Mouse (Mus musculus): ENCODE measurements at regions not wholly inside any gene's neighbourhood (a gene's known extent, or its start where the extent isn't known, plus 50 kb on each side); places are given as distances from the start of the nearest gene placed in this dataset.

DNA sequence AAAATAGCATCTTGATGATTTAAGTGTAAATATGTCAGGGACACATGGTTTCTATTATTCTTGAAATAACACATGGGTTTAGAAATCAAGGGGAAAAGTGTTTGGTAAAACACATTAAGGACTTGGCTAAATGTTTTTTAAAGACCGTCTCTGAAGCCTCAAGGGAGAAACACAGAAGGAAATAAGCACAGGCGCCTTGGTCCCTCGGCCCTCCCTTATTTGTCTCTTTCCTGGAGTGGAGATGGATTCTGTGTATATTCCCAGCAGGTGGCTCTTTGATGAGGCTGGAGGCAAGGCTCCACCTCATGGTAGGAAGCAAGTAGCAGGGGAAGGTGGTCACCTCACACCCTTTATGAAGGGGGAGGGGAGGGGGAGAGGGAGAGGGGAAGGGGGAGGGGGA is 122.6 kb downstream of the Gas1 start:
- DNase-seq (no peak), ATAC-seq (ENCODE audit: low read depth) (no peak)
- H3K4me2 ChIP-seq = no peak overlapping the region
- H3K9me3 ChIP-seq (replicated peaks) = no peaks in the 10 kb centered on the region
- no peak overlapping the region for H3K9ac ChIP-seq
- no peak overlapping the region for H3K27ac ChIP-seq
- H3K36me3 ChIP-seq = no peaks in the 10 kb centered on the region
- no peaks in the 10 kb centered on the region for H3K4me1 ChIP-seq (replicated peaks)
- no peaks in the 10 kb centered on the region for H3K27me3 ChIP-seq
- 38% methylated on average over 3 of the region's 3 CpGs for WGBS (ENCODE audit: insufficient replicate concordance)
- no peak overlapping the region for H3K4me3 ChIP-seq (replicated peaks)

DNA sequence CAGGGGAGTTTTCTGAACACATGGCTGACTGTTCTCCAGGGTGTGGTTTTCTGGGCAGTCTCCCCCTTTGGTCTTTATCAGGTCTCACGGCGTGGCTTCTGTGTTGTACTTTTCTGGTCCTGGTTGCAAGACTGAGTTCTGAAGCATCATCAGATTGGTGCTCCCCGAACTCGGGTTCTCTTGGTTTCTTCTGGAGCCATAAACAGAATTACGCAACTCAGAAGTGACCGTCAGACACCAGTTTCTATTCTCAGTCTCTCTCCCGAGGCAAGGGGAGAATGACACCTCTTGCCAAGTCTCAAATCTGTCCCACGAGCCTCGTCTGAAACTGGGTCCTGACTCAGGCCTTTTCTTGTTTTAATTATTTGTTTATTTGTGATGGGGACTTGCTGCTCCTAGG is 123.1 kb downstream of the Gas1 start:
- Histone ChIP-seq H3K9me3 (replicated peaks) (no peaks in the 10 kb centered on the region), H3K4me2 (no peak overlapping the region), H3K36me3 (no peaks in the 10 kb centered on the region), H3K27me3 (no peaks in the 10 kb centered on the region), H3K4me1 (replicated peaks) (no peaks in the 10 kb centered on the region), H3K4me3 (replicated peaks) (no peak overlapping the region), H3K9ac (no peak overlapping the region), H3K27ac (no peak overlapping the region)
- WGBS (ENCODE audit: insufficient replicate concordance) = 47% methylated on average over 9 of the region's 9 CpGs
- DNase-seq (no peak), ATAC-seq (ENCODE audit: low read depth) (no peak)

DNA sequence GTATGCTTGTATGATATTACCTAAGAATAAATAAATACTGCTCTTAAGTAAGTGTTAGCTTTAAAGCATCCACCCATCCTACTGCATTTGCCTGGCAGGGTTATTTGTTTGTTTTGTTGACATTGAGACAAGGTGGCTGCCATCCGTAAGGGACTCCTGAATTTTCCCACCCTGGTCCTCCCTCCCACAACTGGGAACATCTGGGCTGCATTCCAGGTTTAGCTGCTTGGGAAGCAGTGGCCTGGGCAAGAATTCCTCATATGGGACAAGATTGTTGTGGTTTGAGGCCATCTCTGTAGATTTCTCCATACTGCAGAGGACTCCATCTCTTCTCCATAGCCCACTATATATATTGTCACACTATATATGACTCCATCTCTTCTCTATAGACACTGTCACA is 125.3 kb downstream of the Gas1 start:
- Histone ChIP-seq H3K9me3 (replicated peaks) (no peaks in the 10 kb centered on the region), H3K4me1 (replicated peaks) (no peaks in the 10 kb centered on the region), H3K4me3 (replicated peaks) (no peak overlapping the region), H3K9ac (no peak overlapping the region), H3K27me3 (no peaks in the 10 kb centered on the region), H3K36me3 (no peaks in the 10 kb centered on the region), H3K27ac (no peak overlapping the region), H3K4me2 (no peak overlapping the region)
- 50% methylated on average over 1 of the region's 1 CpGs for WGBS (ENCODE audit: insufficient replicate concordance)
- no peak for DNase-seq
- no peak for ATAC-seq (ENCODE audit: low read depth)

DNA sequence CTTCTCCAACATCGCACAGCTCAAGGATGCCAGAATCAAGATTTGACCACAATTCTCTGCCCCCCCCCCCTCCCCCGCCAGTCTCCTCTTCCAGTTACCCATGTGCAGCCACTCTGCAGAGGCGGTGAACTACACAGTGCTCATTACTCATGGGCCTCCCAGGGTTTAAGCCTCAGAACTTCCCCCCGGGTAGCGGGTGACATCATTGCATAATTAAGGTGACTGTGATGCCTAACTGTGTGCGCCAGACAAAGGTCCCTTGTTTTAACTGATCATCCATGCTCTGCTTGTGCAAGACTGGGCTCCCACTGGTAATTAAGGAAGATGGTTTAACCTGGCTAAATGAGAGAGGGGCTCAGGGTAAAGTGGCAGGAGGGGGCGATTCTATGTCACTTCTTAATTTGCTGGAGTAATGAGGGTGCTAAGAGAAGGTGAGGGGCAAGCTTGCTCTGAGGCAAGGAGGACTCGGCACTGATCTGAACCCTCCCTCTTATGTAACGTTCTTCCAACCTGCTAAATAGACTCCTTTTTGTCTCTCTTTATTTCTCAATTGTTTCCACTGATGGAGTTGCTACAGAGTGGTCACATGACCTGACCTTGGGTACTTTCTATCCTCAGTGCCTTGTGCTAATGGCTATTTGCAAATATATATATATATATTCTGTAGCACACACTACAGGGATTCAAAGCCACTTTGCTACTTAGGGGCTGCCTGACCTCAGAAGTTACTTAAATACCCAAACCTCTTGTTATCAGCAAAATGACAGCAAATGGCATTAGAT is 126.2 kb downstream of the Gas1 start:
- Histone ChIP-seq H3K4me1 (replicated peaks) (no peaks in the 10 kb centered on the region), H3K9ac (no peak overlapping the region), H3K9me3 (replicated peaks) (no peaks in the 10 kb centered on the region), H3K27me3 (no peaks in the 10 kb centered on the region), H3K36me3 (no peaks in the 10 kb centered on the region), H3K4me2 (no peak overlapping the region), H3K4me3 (replicated peaks) (no peak overlapping the region), H3K27ac (no peak overlapping the region)
- 60% methylated on average over 9 of the region's 9 CpGs for WGBS (ENCODE audit: insufficient replicate concordance)
- DNase-seq (no peak), ATAC-seq (ENCODE audit: low read depth) (no peak)

DNA sequence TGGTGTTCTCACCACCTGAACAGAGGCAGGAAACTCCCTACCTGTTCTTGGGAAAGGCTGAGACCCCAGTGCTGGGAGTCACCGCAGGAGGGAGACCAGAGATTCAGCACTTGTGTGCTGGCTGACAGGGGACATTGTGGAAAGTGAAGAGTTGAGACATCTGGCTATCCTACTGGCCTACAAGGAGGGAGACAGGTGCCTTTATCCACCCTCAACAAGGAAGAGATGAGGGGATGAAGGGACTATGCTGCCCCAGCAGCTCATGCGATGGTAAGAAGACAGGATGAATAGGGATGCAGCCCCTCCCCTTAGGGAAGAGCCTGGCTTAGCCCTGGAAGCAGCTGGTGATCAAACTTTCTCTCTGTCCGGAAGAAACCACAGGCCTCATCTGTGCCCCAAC is 127.5 kb downstream of the Gas1 start:
- Histone ChIP-seq H3K4me2 (no peak overlapping the region), H3K4me3 (replicated peaks) (no peak overlapping the region), H3K9me3 (replicated peaks) (no peaks in the 10 kb centered on the region), H3K4me1 (replicated peaks) (no peaks in the 10 kb centered on the region), H3K27ac (no peak overlapping the region), H3K36me3 (no peaks in the 10 kb centered on the region), H3K27me3 (no peaks in the 10 kb centered on the region), H3K9ac (no peak overlapping the region)
- DNase-seq (no peak), ATAC-seq (ENCODE audit: low read depth) (no peak)
- WGBS (ENCODE audit: insufficient replicate concordance) = 63% methylated on average over 3 of the region's 3 CpGs

DNA sequence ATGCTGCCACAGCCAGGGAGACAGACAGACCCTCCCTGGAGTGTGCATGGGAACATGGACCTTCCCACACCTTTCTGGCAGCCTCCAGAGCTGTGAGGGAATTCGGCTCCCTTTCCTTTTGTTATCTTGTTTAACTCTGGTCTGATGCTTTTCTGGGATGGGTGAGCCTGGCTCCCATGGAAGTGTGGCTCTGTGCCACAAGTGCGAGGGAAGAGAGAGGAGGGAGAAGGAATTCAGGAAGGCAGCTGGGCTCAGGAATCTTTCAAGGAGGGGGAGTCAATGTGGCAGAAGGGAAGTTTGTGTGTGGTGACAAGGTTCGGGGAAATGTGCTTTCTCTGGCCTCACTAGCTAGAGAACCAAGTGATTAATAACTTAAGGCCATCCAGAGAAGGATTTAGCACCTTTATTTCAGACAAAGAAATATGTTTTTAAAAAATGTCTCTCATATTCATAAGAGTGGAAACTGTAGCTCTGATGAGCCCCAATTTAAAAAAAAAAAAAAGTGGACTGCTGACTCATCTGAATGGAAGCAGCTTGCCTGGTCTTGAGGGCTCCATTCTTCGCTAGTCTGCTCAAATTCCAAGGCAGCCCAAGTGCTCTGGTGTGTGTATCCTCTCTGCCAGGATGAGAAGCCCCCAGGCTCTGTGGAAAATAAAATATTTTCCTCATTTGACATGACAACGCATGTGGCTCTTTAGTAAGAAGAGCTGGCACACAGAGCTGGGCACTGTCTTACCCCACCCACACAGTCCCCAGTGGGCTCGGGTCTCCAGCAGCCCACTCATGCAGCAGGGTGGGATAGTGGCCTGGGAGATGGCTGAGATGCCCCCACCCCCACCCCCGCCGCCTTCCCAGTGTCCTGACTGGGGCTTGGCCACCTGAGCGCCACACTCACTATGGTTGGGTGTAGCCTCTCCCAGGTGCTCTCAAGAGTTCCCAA is 129.1 kb downstream of the Gas1 start:
- 48% methylated on average over 9 of the region's 9 CpGs for WGBS (ENCODE audit: insufficient replicate concordance)
- ATAC-seq (ENCODE audit: low read depth) (no peak), DNase-seq (no peak)
- Histone ChIP-seq H3K4me3 (replicated peaks) (no peak overlapping the region), H3K36me3 (no peaks in the 10 kb centered on the region), H3K9me3 (replicated peaks) (no peaks in the 10 kb centered on the region), H3K4me2 (no peak overlapping the region), H3K27me3 (no peaks in the 10 kb centered on the region), H3K27ac (no peak overlapping the region), H3K9ac (no peak overlapping the region), H3K4me1 (replicated peaks) (no peaks in the 10 kb centered on the region)

DNA sequence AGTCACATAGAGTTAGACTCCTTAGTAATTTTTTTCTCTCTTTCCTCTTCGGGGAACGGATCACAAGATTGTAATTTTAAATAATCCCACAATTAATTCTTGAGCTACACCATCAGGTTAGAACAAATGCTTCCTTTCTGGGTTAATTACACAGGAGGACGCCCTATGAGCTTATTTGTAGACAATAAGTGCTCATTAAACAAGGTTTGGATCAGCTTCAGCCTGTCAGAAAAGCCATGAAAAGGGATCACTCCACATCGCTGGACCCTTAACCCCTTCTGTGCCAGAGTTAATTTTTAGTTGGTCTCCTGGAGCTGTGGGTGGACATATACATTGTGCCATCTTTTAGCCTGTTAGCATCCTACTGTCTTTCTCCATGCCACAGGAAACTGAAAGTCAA is 131.4 kb downstream of the Gas1 start:
- no peaks in the 10 kb centered on the region for H3K4me1 ChIP-seq (replicated peaks)
- H3K9ac ChIP-seq = no peak overlapping the region
- no peak for ATAC-seq (ENCODE audit: low read depth)
- no peaks in the 10 kb centered on the region for H3K36me3 ChIP-seq
- no peak for DNase-seq
- no peaks in the 10 kb centered on the region for H3K9me3 ChIP-seq (replicated peaks)
- H3K27ac ChIP-seq = no peak overlapping the region
- WGBS (ENCODE audit: insufficient replicate concordance) = 55% methylated on average over 4 of the region's 4 CpGs
- no peak overlapping the region for H3K4me2 ChIP-seq
- H3K27me3 ChIP-seq = no peaks in the 10 kb centered on the region
- H3K4me3 ChIP-seq (replicated peaks) = no peak overlapping the region

DNA sequence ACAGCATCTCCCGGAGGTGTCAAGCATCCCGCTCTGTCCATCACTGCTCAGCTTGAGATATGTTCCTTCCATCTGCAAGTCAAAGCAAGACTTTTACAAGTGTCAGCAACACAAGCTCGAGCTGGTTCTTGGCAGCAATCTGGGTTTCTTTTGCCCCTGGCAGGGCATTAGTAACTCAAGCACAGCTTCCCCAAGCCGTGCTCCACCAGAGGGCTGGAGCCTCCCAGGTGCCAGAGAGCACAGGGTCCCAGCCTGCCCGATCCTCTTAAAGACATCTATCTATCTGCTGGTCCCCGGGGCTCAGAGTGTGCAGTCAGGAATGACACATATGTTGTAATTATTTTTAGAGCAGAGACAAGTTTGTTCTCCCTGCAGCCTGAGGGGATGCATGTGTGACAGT is 132.3 kb downstream of the Gas1 start:
- H3K9me3 ChIP-seq (replicated peaks) = no peaks in the 10 kb centered on the region
- WGBS (ENCODE audit: insufficient replicate concordance) = 55% methylated on average over 6 of the region's 6 CpGs
- ATAC-seq (ENCODE audit: low read depth) (no peak), DNase-seq (no peak)
- no peaks in the 10 kb centered on the region for H3K4me1 ChIP-seq (replicated peaks)
- H3K27me3 ChIP-seq = no peaks in the 10 kb centered on the region
- H3K27ac ChIP-seq = no peak overlapping the region
- no peak overlapping the region for H3K4me2 ChIP-seq
- no peak overlapping the region for H3K9ac ChIP-seq
- H3K36me3 ChIP-seq = no peaks in the 10 kb centered on the region
- no peak overlapping the region for H3K4me3 ChIP-seq (replicated peaks)

DNA sequence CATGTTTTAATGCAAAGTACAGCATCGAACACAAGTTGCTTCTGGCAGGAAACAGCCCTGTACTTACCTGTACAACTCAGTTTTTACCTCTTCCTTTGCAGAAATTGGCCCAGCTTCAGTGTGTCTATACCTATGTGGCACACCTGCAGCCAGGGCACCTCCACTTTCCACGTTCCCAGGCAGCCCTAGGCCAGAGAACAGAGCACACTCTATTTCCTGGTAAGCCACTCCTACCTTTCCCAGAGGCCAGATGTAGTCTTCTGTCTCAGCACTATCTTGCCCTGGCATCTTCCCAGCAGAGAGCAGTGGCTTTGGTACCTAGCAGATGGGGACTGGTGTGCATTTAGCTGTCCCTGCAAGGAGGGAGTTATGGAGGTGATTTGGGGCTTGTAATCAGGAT is 134.7 kb downstream of the Gas1 start:
- Histone ChIP-seq H3K27ac (no peak overlapping the region), H3K36me3 (no peaks in the 10 kb centered on the region), H3K4me3 (replicated peaks) (no peak overlapping the region), H3K9ac (no peak overlapping the region), H3K4me1 (replicated peaks) (no peaks in the 10 kb centered on the region), H3K27me3 (no peaks in the 10 kb centered on the region), H3K9me3 (replicated peaks) (no peaks in the 10 kb centered on the region), H3K4me2 (no peak overlapping the region)
- 56% methylated on average over 2 of the region's 2 CpGs for WGBS (ENCODE audit: insufficient replicate concordance)
- no peak for DNase-seq
- ATAC-seq (ENCODE audit: low read depth) = no peak

DNA sequence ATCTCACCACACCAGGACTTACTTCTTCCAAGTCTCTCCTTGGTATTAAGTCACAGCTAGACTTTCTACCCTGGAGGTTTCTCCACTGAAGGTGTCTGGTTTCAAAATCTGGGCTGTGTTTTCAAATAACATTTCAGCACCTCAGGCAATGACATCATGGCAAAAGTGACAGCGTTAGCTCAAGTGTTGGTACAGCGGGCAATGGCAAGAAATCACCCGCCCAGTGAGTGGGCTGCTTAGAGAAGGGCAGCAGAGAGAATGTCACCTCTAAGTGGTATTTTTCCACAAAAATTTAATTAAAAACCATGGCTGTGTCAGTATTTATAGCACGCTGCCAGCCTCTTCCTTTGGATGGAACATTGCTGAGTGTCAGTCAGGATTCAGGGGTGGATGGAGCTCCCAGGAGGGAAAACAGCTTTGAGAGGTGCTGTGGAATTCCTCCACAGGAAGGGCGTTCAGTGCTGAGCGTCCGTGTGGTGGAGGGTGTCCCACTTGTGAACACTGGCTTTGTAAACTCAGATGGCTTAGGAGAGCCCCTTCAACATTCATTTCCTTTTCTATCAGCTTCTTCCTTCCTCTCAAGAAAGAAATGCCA is 141.5 kb downstream of the Gas1 start:
- Histone ChIP-seq H3K9ac (no peak overlapping the region), H3K4me1 (replicated peaks) (no peaks in the 10 kb centered on the region), H3K27me3 (no peaks in the 10 kb centered on the region), H3K4me3 (replicated peaks) (no peak overlapping the region), H3K9me3 (replicated peaks) (no peaks in the 10 kb centered on the region), H3K4me2 (no peak overlapping the region), H3K36me3 (no peaks in the 10 kb centered on the region), H3K27ac (no peak overlapping the region)
- WGBS (ENCODE audit: insufficient replicate concordance) = 70% methylated on average over 7 of the region's 7 CpGs
- DNase-seq (no peak), ATAC-seq (ENCODE audit: low read depth) (no peak)

DNA sequence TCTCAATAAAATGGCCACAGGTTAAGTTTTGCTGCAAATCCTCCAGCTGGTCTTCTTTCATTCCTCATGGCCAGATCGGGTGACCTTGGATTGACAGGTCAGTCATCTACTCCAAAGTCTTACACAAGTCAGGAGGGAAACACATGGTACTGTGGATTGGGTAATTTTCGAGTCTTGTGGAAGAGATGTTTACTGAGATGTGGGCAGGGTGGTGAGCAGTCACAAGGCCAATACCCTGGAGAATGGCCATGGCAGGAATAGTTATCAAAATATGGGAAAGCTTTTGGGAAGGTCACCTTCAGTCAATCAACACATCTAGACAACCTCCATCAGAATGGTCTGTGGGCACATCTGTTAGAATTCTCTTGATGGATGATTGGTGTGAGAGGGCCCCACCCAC is 144.0 kb downstream of the Gas1 start:
- no peak overlapping the region for H3K4me2 ChIP-seq
- no peak overlapping the region for H3K27ac ChIP-seq
- no peak for DNase-seq
- H3K9me3 ChIP-seq (replicated peaks) = no peaks in the 10 kb centered on the region
- H3K4me3 ChIP-seq (replicated peaks) = no peak overlapping the region
- no peaks in the 10 kb centered on the region for H3K4me1 ChIP-seq (replicated peaks)
- H3K9ac ChIP-seq = no peak overlapping the region
- H3K27me3 ChIP-seq = no peaks in the 10 kb centered on the region
- H3K36me3 ChIP-seq = no peaks in the 10 kb centered on the region
- 49% methylated on average over 2 of the region's 2 CpGs for WGBS (ENCODE audit: insufficient replicate concordance)
- ATAC-seq (ENCODE audit: low read depth) = no peak
